Mouse (Mus musculus) CD8-positive naive resting alpha-beta T cell, adult 57 days (primary cell): ENCODE measurements around the gene Nap1l1. TPM values are rescaled to one million over a fixed set of nuclear protein-coding genes. Genes with fewer than 3 reads are reported as not detected.

Source experiments
- total RNA-seq: library from RNA; stranded (reverse); gene quantifications from one replicate; pipeline ENCODE4 v1.2.4, GENCODE M21; 2023

Gene Nap1l1
- 191 TPM for total RNA-seq

GRCm38 (mm10) chr10:111472686-111473510, at the start of gene Nap1l1:
Gene Nap1l1, plus strand, starts transcription at chr10:111473223.

GRCm38 (mm10) chr10:111506101-111506925, 33.3 kb downstream of the Nap1l1 start, which contains the start of gene Phlda1:
Gene Phlda1, plus strand, starts transcription at chr10:111506286.

Other genes starting within 250 kb of the Nap1l1 start
- gene Bbs10, start 174.5 kb upstream of the Nap1l1 start, total RNA-seq, result 1.8 TPM
- gene Phlda1, start 33.1 kb downstream of the Nap1l1 start, total RNA-seq, result 4.7 TPM